27 mouse cellular contexts compared by ENCODE assay signal in the genomic region with DNA sequence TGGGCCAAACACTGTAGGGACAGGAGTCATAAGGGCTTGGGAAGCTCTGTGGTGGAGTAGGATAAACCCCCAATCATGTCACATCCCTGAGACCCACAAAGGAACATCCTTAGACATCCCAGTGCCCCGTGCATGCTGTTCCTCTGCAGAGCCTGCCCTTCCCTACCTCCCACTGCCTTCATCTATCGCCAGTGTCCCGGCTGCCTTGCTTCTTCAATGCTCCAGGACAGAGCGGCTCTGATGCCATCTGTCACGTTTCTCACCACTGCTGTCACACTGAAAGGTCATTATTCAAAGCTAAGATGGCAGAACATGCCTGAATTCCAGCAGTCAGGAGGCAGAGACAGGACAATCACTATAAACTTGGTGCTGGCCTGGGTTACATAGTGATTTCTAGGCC. TPM values are rescaled to one million over a fixed set of nuclear protein-coding genes. Genes with fewer than 3 reads are reported as not detected.
DNase-seq lines count a peak whose midpoint lies in the region; ATAC-seq and TF ChIP-seq lines count a peak whose summit lies in the region.
"Had no signal": no experiment of that assay in that cellular context is flagged by ENCODE, and none has a peak within 500 bp of the region (broad histone marks: within the 10 kb centered on the region; RNA-seq: fewer than 3 reads in every experiment).

No protein-coding gene starts in this region.

- WGBS in hindbrain, postnatal 0 days, result 36% methylated on average over 5 of the region's 5 CpGs
- WGBS in hindbrain, embryonic 12.5 days, result 48% methylated on average over 5 of the region's 5 CpGs

- ATAC-seq in hindbrain, postnatal 0 days, result no peak
- no peak for ATAC-seq in hindbrain, embryonic 12.5 days (ENCODE audit: low FRiP score)
- no peak for ATAC-seq in erythroblast, adult 5-6 weeks (replicated peaks; ENCODE audit: low FRiP score, poor library complexity, severe bottlenecking)
- ATAC-seq: hindbrain, embryonic 16.5 days; intestine, embryonic 15.5 days; liver, postnatal 0 days; Patski had no signal

- H3K4me1 ChIP-seq in hindbrain, postnatal 0 days (ENCODE audit: insufficient read depth, low read length), result no peaks in the 10 kb centered on the region
- peaks cover 4% of the 10 kb centered on the region for H3K4me1 ChIP-seq in hindbrain, embryonic 12.5 days
- H3K4me1 ChIP-seq: forebrain, embryonic 12.5 days; hindbrain, embryonic 10.5 days; intestine, embryonic 15.5 days; limb, embryonic 13.5 days; midbrain, embryonic 12.5 days; neural tube, embryonic 12.5 days had no signal

- H3K27me3 ChIP-seq in hindbrain, postnatal 0 days (ENCODE audit: insufficient read depth, low read length), result no peaks in the 10 kb centered on the region
- no peaks in the 10 kb centered on the region for H3K27me3 ChIP-seq in hindbrain, embryonic 12.5 days
- H3K27me3 ChIP-seq: forebrain, embryonic 12.5 days; intestine, embryonic 15.5 days; limb, embryonic 13.5 days; midbrain, embryonic 12.5 days; neural tube, embryonic 12.5 days; Patski had no signal

- no peak overlapping the region for H3K27ac ChIP-seq in hindbrain, postnatal 0 days
- H3K27ac ChIP-seq in hindbrain, embryonic 12.5 days, result no peak overlapping the region
- H3K27ac ChIP-seq: forebrain, embryonic 12.5 days; hindbrain, embryonic 10.5 days; intestine, embryonic 15.5 days; limb, embryonic 13.5 days; midbrain, embryonic 12.5 days; neural tube, embryonic 12.5 days had no signal

- H3K36me3 ChIP-seq in hindbrain, postnatal 0 days (ENCODE audit: insufficient read depth, low read length), result no peaks in the 10 kb centered on the region
- no peaks in the 10 kb centered on the region for H3K36me3 ChIP-seq in hindbrain, embryonic 12.5 days
- H3K36me3 ChIP-seq: forebrain, embryonic 12.5 days; hindbrain, embryonic 10.5 days; intestine, embryonic 15.5 days; limb, embryonic 13.5 days; midbrain, embryonic 12.5 days; neural tube, embryonic 12.5 days had no signal

- H3K9ac ChIP-seq in hindbrain, postnatal 0 days (replicated peaks; ENCODE audit: low read length), result no peak overlapping the region
- no peak overlapping the region for H3K9ac ChIP-seq in hindbrain, embryonic 12.5 days
- H3K9ac ChIP-seq: forebrain, embryonic 12.5 days; intestine, embryonic 15.5 days; limb, embryonic 13.5 days; liver, postnatal 0 days; midbrain, embryonic 12.5 days; neural tube, embryonic 12.5 days had no signal

- H3K4me2 ChIP-seq in hindbrain, postnatal 0 days (ENCODE audit: low read depth, low read length), result no peak overlapping the region
- no peak overlapping the region for H3K4me2 ChIP-seq in hindbrain, embryonic 12.5 days (replicated peaks)
- H3K4me2 ChIP-seq: forebrain, embryonic 12.5 days; intestine, embryonic 15.5 days; limb, embryonic 13.5 days; liver, embryonic 11.5 days; midbrain, embryonic 12.5 days; neural tube, embryonic 12.5 days had no signal

- H3K4me3 ChIP-seq in hindbrain, postnatal 0 days (ENCODE audit: low read length), result no peak overlapping the region
- no peak overlapping the region for H3K4me3 ChIP-seq in hindbrain, embryonic 12.5 days
- H3K4me3 ChIP-seq: forebrain, embryonic 12.5 days; hindbrain, embryonic 10.5 days; intestine, embryonic 15.5 days; limb, embryonic 13.5 days; megakaryocyte, embryonic 14.5 days; midbrain, embryonic 12.5 days; myocyte; neural tube, embryonic 12.5 days had no signal

- H3K9me3 ChIP-seq in hindbrain, postnatal 0 days (ENCODE audit: low read length), result no peaks in the 10 kb centered on the region
- no peaks in the 10 kb centered on the region for H3K9me3 ChIP-seq in hindbrain, embryonic 12.5 days (replicated peaks)
- H3K9me3 ChIP-seq: forebrain, embryonic 12.5 days; hindbrain, embryonic 10.5 days; intestine, embryonic 15.5 days; limb, embryonic 13.5 days; megakaryocyte, embryonic 14.5 days; midbrain, embryonic 12.5 days; neural tube, embryonic 12.5 days had no signal

- no peak for TF ChIP-seq CTCF in hindbrain, postnatal 0 days (IDR thresholded peaks at IDR 0.05; ENCODE audit: low read depth)

- DNase-seq in hindbrain, postnatal 0 days (ENCODE audit: low spot score), result peak; percentile 20
- DNase-seq in cerebellum, adult 11-12 months, result peak; percentile 47
- peak; percentile 59 for DNase-seq in cerebellum, adult 9-11 months
- DNase-seq in urinary bladder, postnatal 10 days (ENCODE audit: low spot score), result no peak
- DNase-seq in lung, postnatal 4 days, result no peak
- DNase-seq: adrenal gland, postnatal 10 days; gastrocnemius, postnatal 10 days; heart, postnatal 14 days; kidney, adult 9 months; kidney, postnatal 10 days; liver, postnatal 0 days; lung, postnatal 36 days; right cerebral cortex, postnatal 14 days; thymus, postnatal 4 days had no signal

RNA-seq across cellular contexts. Expression of gene Arf2, which starts 32.2 kb away (rescaled TPM):
- total RNA-seq in hindbrain, postnatal 0 days (2014; rRNA removed), result 117 and 141 TPM in 2 replicates
- polyA plus RNA-seq in hindbrain, postnatal 0 days (2015; fragmentation: Nextera tagmentation; extraction: Ambion mirVana), result 180 and 191 TPM in 2 replicates
- 140 and 145 TPM in 2 replicates for polyA plus RNA-seq in hindbrain, embryonic 12.5 days (2016; fragmentation: Nextera tagmentation; extraction: Ambion mirVana)
- 7.5 and 9.4 TPM in 2 replicates for total RNA-seq in erythroblast, adult 5-6 weeks (2015; ENCODE audit: low replicate concordance)
- 9.9 and 10.5 TPM in 2 replicates for total RNA-seq in erythroblast, adult 5-6 weeks (2017; ENCODE audit: low replicate concordance)

RNA-seq across cellular contexts. Expression of gene Nsf, which starts 44.9 kb away (rescaled TPM):
- 143 and 150 TPM in 2 replicates for total RNA-seq in hindbrain, postnatal 0 days (2014; rRNA removed)
- polyA plus RNA-seq in hindbrain, postnatal 0 days (2015; fragmentation: Nextera tagmentation; extraction: Ambion mirVana), result 220 and 230 TPM in 2 replicates
- 81.7 and 85.7 TPM in 2 replicates for polyA plus RNA-seq in hindbrain, embryonic 12.5 days (2016; fragmentation: Nextera tagmentation; extraction: Ambion mirVana)
- total RNA-seq in erythroblast, adult 5-6 weeks (2015; ENCODE audit: low replicate concordance), result 7.9 and 14.4 TPM in 2 replicates
- 13.5 and 14.5 TPM in 2 replicates for total RNA-seq in erythroblast, adult 5-6 weeks (2017; ENCODE audit: low replicate concordance)

Comparison
In these comparisons a context has a peak if more than half of its experiments do, and no peak if none do; other contexts are left out.
1. DNase-seq: peak in hindbrain, postnatal 0 days (single experiment), cerebellum, adult 11-12 months (single experiment) and cerebellum, adult 9-11 months (single experiment); none in urinary bladder, postnatal 10 days (single experiment) and lung, postnatal 4 days (0 of 2).
2. RNA of gene Arf2, which starts 32.2 kb away (total RNA-seq): 117 to 141 TPM in hindbrain, postnatal 0 days; 7.5 to 10.5 TPM in erythroblast, adult 5-6 weeks; every median in the first group is over 10 times any median in the second.